Mouse (Mus musculus) hematopoietic stem cell, adult 5-6 weeks (primary cell): ENCODE results near the gene Fam189a1. TPM values are rescaled to one million over a fixed set of nuclear protein-coding genes. Genes with fewer than 3 reads are reported as not detected.

ENCODE experiments used
- ATAC-seq, 2 experiments: fragments of 125-278 bp in 1 of 2; replicated peaks in 1 of 2; 2 replicates each; pipeline ENCODE4 v1.8.0; 2016 to 2017; ENCODE audit warnings: inconsistent platforms in 2 of 2, mild to moderate bottlenecking in 2 of 2, moderate number of reproducible peaks in 2 of 2, low read depth in 1 of 2, moderate TSS enrichment in 1 of 2; ENCODE audit not compliant: low FRiP score in 2 of 2, poor library complexity in 2 of 2, severe bottlenecking in 2 of 2, insufficient read depth in 1 of 2, low TSS enrichment in 1 of 2
- total RNA-seq: library from RNA; stranded (forward); fragments of 172-1452, 232-1000 nt; gene quantifications from 2 replicates; pipeline ENCODE4 v1.2.3, GENCODE M21; 2017

Gene Fam189a1
- total RNA-seq, 1 experiment from 2014 or later, result not detected

DNA sequence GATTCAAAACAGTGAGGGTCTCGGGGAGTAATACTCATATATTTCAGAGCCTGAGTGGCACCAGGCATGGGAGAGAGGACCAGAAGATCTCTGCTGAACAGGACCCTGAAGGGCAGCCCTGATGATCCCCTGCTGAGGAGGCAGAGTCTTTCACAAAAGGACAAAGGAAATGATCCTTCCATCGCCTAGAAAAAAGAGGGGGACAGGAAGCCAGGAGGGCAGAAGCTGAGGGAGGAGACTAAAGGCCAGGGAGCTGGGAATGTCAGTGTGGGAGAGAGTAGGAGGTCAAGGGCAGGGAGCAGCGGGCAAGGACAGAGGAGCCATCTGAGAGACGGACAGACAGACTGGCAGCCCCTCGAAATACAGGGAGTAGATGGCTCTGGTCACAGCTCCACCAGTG is 91.7 kb downstream of the Fam189a1 start:
- ATAC-seq, result no peak

DNA sequence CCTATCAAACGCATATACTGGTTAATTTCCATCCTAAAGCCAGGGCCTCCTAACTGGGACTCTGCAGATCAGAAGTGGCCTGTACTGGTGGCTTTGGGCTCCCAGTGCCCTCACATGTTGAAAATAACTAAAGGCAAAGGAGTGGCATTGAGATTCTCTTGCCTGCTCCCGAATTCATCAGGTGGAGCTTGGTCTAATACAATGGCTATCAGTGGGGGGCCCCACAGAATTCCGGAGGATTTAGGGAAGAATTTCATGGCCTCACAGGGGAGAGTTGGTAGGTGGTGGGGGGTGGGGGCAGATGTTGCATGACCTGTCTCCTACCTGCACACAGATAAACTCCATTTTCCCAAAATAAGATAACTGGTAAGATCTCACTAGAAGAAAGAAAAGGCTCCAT is 92.3 kb downstream of the Fam189a1 start:
- ATAC-seq, result no peak

DNA sequence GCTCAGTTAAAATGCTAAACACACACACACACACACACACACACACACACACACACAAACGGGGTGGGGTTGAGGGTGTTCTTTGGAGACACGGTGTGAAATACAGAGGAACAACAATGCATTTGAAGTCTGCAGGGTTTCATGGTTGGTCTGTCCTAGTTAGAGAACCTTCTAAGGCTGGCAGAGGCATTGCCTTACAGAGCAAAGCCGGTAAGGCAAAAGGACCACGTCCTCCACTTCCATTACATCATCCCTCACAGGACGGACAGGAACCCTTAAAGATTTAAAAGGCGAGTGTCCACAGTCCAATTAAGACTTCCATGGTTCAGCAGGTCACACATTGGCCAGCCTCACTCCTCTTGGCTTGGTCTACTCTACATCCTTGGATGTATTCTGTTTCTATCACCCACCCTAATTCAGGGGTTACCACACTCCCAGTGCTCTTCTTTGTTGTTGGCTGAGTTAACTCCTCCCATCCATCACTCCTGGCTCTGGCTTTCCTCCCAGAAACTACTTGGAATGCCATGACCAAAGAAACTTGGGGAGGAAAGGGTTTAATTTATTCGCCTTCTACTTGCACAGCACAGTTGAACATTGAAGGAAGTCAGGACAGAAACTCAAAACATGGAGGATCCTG is 96.1 kb downstream of the Fam189a1 start:
- ATAC-seq, result no peak

DNA sequence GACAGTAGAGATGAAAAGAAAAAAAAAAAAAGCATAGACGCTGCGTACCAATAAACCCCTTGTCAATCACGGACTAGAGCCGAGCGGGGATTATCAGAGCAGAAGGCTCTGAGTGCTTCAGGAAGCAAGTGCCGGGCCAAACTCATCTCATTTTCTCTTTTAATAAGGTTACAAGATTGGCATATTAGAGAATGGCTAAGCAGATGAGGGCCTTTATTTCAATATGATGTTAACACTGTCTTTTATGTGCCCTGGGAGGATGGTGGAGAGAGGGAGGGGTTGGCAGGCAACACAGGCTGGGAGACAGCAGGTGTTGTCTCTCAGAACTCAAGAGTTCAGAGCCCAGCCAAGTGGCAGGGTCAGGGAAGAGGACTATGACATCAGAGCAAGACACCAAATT is 99.5 kb downstream of the Fam189a1 start:
- ATAC-seq, result no peak

DNA sequence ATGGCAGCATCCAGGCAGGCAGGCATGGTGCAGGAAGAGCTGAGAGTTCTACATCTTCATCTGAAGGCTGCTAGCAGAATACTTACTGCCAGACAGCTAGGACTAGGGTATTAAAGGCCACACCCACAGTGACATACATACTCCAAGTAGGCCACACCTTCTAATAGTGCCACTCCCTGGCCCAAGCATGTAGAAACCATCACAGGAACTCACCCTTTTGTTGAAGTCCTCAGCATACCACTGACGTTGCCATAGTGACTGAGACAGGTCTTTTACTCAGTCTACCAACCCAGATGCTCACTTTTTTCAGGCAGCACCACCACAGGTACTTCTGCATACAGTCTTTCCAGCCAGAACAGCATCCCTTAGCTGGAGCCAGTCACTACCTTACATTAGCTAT is 104.4 kb downstream of the Fam189a1 start:
- ATAC-seq, result no peak

DNA sequence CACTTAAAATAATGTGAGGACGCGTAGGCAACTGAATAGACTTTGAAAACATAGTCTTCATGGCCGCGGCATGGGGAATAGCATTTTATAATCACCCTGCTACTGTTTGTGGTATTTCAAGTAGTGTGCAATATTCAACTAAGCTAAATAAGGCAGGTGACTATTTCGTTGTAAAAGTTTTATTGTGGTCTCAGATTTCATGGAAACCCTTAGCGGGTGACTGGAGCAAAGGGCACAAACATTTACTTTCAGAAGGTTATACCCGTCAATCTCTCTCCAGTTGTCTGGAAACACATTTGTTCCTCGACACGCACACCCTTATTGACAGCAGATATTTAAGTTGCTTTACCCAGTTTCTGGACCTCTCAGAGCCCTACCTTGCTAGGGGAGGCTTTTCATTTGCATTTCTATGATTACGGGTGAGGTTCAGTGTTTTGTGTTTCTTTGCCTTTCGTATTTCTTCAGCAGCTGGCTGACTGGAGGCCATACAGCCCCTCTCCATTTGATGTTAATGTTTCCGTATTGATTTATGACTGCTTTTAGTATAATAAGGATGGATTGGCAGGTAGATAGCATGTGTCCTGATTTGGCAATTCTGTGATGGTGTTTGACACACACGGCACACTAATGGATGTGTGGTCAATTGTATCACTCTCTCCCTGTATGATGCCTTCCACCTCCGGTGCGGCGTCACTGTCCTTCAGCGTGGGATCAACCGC is 107.0 kb downstream of the Fam189a1 start:
- no peak for ATAC-seq

DNA sequence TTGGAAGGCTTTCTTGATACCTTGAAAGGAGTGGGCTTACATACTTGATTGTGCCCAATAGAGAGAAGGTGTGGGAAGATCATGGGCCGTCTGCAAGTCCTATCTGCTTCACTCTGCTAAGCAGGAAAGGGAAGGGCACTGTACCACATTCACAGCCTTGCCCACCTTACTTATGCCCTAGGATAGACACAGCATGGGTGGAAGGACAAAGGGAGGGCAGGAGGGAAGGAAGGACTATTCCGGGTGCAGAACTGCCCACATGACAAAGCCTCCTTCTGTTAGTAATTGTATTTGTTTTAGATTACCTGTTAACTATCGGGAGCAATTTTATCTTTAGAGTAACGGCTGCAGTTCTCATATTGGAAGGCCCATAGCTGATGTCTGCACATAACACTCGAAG is 108.7 kb downstream of the Fam189a1 start:
- no peak for ATAC-seq

DNA sequence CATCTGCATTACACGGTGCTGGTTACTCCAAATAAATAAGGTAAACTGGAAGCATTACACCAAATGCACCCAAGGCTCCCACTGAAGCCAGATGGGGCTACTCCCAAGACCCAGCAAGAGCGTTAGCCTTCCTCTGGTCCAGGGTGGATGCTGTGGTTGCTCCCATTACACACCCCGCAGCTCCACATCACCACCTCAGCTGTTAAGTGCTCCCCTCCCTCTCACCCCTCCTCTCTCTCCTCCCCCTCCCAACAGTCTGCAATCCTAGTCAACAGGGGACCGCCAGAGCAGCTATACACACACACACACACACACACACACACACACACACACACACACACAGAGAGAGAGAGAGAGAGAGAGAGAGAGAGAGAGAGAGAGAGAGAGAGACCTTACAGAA is 109.7 kb downstream of the Fam189a1 start:
- no peak for ATAC-seq

DNA sequence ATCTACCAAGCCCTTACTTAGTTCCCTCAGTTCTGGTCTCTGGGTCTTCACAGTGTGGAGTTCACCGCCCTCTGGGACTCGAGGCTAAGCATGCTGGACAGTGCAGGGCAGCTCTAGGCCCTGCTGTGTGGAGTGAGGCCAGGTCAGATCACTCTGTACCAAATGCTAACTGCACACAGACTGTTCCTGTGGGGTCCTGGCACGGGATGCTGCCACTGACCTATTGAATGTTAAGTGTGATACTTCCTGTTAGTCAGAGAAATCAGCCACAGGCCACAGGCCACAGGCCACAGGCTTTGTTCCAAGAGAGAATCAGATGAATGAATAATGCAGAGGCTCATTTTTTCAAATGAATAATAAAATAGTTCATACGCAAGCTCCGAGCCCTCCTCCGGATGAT is 112.1 kb downstream of the Fam189a1 start:
- ATAC-seq, result peak; percentile 92 to 93

DNA sequence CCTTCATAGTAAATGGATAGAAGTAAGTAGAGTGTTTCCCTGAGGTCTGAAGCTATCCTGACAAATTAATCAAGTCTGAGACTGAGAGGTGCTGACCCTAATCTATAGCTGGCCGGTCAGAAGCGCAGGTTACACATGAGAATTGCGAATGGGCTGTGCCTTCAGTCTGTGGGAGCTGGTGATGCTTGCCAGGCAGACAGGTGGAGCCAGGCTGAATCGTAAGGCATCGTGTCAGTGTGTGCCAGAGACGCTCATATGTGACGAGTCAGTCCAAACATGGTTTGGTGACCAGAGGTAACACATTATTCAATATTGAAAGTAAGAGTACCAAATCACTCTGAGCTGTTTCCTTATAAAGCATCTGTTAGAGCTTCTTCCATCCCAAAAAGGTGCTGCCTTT is 115.3 kb downstream of the Fam189a1 start:
- no peak for ATAC-seq

DNA sequence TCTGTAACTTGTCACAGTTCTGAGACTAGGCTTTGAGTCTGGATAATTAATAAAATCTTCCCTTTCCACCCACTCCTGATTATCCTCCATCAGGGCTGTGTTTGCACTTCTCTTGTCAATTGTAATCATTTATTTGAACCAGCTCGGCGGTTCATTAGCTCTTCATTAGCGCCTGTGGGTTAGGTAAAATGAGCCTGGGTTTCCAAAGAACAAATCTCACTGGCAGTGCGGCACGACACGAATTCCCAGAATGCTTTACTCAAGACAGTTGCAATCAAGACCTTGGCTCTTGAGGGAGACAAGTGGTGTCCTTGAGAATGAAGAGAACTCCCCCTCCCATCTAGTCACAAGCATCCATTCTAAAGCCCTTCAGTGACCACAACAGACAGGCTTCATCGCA is 124.6 kb downstream of the Fam189a1 start:
- no peak for ATAC-seq

DNA sequence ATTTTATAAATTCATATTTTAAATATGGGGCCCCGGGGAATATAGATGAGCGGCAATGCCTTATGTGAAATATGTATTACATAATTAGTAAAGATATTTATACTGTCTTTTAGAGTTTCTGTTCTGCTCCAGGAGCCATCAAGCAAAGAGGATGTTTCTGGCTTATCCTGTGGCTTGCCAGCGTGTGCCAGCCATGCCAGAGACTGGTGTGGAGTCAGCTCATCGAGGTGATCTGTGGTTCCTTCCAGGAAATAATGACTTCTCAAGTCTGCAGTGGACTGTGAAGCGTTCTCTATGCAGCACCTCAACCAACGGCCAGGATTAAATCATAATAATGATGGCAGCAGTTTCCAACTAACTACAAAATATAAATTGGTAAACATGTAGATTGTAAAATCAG is 125.2 kb downstream of the Fam189a1 start:
- peak in 1 of 2 experiments; percentile 46; a peak in 2 of 4 replicates for ATAC-seq

DNA sequence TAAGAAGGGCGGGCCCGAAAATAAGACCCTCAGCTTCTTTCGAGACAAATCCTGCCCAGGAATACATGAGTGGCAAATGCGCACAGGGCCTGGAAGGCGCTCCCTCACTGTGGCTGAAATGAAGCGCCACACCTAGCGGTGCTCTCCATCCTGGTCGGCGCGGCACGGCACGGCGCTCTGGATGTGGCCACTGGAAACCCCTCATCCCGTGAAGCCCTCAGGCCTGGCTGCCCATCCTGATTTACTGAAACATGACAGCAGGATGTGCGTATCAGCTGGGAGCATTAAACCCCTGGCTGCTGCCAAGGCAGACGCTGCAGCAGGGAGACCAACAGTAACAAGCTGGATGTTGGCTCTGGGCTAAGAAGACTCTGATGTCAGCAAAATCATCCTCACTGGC is 126.4 kb downstream of the Fam189a1 start:
- no peak for ATAC-seq

DNA sequence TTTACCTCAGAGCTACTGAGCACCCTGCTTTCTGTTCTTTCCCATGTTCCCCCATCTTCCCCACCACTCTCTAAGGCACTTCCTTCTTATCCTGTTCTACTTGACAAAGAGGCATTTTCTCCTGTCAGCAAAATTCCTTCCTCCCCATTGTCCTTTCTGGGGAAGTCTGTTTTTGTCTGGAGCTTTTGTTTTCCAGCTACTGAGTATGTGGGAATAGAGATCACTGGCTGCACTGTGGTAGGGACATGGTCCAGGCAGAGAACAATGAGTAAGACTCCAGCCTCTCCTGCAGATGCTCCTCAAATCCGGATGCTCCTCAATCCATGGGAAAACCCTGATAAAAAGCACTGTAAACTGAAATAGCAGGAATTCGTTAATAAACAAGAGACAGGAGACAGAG is 135.1 kb downstream of the Fam189a1 start:
- ATAC-seq, result no peak

DNA sequence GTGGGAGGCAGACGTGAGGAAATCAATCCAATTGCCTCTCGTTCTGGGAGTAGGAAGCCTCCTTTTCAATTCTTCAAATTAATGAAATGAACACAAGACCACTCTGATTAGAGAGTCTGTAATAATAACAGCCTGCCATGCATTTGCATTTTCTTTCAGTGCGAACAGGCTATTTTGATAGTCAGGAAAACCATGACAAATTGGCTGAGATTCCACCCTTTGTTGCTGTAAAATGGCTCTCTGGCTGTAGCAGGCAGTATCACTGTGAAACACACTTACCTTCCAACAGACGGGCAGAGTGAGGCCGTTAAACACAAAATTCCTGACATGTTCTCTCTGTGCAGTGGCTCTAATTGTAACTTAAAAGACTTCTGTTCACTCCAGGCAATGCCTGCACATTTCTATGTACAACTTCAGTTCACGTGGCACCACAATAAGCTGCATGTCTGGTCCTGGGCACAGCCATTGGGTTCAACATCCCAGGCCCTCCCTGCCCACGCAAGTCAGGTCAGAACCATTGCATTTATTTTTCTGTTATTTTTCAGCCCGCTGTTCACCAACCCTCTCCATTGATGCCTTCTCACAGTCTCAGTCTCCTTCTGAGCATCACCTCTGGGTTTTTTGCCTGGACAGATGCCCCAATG is 138.2 kb downstream of the Fam189a1 start:
- no peak for ATAC-seq

DNA sequence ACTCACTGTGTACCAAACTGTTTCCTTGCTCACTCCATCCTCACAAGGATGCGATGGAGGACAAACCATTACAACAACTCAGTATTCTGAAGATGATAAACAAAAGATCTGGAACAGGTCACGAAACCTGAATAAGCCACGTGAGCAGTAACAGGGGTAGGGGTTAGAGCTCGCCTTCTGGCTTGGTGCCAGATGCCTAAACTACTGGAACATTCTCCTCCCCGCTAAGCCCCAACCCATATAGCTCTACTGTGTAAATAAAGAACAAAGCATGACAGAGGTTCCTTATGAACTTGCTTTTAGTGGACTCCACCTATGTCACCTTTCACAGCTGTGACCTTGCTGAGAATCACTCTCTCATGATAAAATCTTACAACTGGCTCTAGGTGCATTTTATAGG is 139.0 kb downstream of the Fam189a1 start:
- ATAC-seq, result no peak

DNA sequence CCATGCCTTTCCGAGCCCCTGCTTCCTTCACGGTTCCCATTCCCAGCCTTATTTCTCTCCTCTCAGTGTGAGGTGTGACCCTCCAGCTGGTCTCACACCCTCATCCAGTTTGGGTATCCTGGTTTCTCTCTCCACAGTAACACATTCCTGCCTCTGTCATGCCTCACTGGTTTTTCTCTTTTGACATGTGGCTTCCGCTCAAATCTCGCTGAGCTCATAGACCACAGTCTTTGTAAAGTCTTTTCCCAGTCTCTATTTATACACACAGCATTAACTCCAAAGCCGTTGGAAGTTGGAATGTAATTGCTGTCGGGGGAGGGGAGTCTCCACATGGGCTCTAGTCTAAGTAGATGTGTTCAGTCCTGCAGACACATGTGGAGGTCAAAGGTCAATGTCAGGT is 145.2 kb downstream of the Fam189a1 start:
- ATAC-seq, result peak; percentile 43 to 44; a peak in 3 of 4 replicates

DNA sequence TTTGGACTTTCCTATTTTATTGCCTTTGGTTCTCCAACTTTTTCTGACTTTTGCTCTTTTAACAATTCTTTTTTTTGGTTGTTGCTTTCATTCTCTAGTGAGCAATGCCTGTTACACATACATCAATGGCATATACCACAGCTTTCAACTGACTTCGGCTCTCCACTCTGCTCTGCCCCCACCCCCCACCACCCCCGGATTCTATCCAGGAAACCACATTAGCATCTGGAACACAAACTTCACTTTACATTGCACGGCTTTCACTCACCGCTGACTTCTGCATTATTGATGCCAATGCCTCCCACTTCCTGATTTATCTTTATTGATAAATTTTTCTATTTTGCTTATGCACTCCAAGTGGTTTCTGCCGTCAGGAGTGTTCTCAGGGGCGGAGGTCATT is 146.1 kb downstream of the Fam189a1 start:
- ATAC-seq, result peak; percentile 79 to 82

DNA sequence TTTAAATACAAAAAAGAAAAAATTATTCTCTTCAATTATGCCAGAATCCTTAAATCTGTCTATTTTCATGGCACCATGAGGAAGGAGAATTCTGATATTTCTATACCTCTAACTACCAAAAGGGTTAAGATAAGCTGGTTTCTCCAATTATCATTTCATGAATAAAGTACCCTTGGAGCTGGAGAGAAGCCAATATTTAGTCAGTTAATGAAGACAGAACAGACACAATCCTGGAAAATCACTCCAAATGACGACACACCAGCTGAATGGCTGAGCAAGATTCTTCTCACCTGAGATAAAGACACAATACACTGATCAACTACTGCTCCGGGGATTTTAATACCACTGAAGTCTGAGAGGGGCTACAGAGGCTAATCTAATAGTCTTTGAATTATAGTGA is 150.6 kb downstream of the Fam189a1 start:
- no peak for ATAC-seq
